Mouse (Mus musculus) heart, postnatal 25 days (tissue): ENCODE results near the gene Olfr1348. TPM values are rescaled to one million over a fixed set of nuclear protein-coding genes. Genes with fewer than 3 reads are reported as not detected.
"Not testable (repeated sequence)": the region's sequence is repeated elsewhere in the genome, so short reads cannot be mapped to it uniquely, and the experiment has no call there.

Experiments
- DNase-seq: peaks from one replicate; pipeline ENCODE4 v3.0.0; 2022; ENCODE audit warnings: low spot score
- intact Hi-C: fragments of 180-260 bp; cut with DNase I; formaldehyde crosslinking; loops from one replicate; pipeline ENCODE4 v1.15.1; 2025
- total RNA-seq, 2 experiments: library from RNA; stranded (reverse); gene quantifications; 2 replicates each; pipeline ENCODE4 v1.2.3; 2021

Olfr1348 gene
- not detected for total RNA-seq

- DNase-seq: no peak
- intact Hi-C loops: no loop called here
Measured at GRCm38 (mm10) chr7:6508648-6509047, at the start of gene Olfr1348. Gene Olfr1348 (minus strand): TSS chr7:6508748.

DNA sequence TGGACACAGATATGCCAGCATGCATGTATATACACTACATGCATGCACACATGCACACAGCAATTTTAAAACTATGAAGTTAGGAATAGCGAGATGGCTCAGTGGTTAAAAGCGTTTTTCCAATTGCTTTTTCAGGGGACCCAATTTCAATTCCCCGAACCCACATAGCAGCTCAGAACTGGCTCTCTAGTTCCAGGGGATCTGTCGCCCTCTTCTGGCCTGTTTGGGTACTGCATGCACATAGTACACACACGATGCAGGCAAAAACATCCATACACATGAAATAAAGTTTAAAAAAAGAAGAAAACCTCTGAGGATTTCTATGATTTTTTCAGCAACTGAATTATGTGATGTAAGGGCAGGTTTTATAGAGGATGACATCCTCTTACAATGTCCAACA, 17.6 kb upstream of the Olfr1348 start:
- intact Hi-C loops: no loop called here
- no peak for DNase-seq

DNA sequence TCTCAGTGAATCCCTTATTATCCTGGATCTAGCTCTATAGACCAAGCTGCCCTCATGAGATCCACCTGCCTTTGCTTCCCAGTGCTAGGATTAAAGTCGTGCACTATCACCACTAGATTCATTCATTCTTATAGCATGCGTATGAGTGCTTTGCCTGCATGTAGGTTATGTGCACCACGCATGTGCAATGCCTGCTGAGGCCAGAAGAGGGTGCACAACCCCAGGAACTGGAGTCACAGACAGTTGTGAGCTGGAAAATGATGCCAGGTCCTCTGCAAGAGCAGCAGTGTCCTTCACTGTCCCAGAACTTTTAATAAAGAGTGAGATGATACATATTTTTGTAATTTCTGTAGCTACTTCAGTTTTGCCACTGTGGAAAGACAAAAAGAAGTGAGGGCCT, 16.5 kb upstream of the Olfr1348 start:
- no peak for DNase-seq
- intact Hi-C loops: no loop called here

DNA sequence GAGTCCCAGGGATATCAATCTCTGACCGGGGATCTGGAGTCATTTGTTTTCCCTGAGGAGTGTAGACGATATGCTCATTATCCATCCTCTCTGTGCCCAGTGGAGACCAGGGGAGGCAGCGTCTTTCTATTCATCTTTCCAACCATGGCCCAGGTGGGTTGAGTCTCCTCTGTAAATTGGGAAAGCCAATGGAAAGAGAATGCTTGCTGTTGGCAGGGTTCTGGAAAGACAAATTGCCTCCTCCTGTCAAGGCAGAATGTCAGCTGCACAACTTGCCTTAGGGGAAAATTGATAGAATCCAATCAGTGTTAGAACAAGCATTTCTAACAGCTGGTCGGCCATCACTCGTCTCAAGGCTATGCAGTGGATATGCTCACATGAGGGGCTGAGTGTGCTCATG, 14.3 kb upstream of the Olfr1348 start, which contains the start of gene Olfr1349:
TSS of gene Olfr1349 (minus strand) at position 101 of the 400 bp plus-strand sequence.
- intact Hi-C loops: no loop called here
- no peak for DNase-seq

GRCm38 (mm10) chr7:6521666-6522065, 13.1 kb upstream of the Olfr1348 start:
- intact Hi-C loops: no loop called here
- no peak for DNase-seq

GRCm38 (mm10) chr7:6499655-6500054, 8.9 kb downstream of the Olfr1348 start, which contains the start of gene Olfr1347:
Gene Olfr1347 (minus strand): TSS chr7:6499755.
- intact Hi-C loops: no loop called here
- DNase-seq: no peak

- no peak for DNase-seq
- intact Hi-C loops: no loop called here
Measured at GRCm38 (mm10) chr7:6486841-6487240, 21.7 kb downstream of the Olfr1348 start, which contains the start of gene Olfr5. Gene Olfr5 (minus strand): TSS chr7:6486941.

DNA sequence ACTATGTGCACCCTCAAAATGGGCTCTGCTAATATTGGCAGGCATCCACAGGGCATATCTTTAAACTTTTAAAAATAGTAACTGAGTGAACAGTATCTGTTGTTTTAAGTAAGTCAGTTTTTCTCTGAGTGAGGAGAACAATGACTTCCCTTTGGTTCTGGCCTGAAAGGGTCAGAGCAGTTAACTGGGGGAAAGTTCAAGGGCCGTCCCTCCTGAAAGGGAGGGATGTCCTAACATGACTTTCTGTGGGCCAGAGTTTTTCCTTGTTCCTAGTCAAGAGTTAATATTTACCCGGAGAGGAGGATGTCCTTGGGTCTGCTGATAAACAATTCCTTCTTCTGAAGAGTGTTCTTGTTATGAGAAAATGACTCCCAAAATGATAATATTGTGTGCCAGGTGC, 30.9 kb downstream of the Olfr1348 start:
- DNase-seq, intact Hi-C loops: not testable (repeated sequence)

GRCm38 (mm10) chr7:6466951-6467350, 41.6 kb downstream of the Olfr1348 start, which contains the start of gene Olfr1346:
Gene Olfr1346 (plus strand): TSS chr7:6467101.
- intact Hi-C loops: no loop called here
- DNase-seq: no peak

DNA sequence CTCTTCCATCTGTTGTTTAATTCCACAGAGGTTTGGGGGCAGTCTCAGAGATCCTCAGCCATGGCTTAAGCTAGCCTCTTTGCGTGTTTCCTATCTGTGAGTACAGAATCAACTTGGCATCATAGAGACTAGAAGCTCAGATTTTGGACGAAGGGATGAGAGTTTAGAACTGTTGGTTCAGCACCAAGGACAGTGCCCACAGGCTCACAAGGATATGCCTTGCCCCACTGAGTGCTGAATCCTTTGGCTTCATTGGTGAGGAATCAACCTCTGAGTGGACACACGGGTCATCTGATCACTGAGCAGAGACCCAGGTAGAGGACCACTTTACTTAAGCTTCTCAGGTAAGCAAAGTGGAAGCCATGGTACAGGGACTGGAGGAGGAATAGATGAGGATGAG, 52.1 kb downstream of the Olfr1348 start:
- DNase-seq: no peak
- intact Hi-C loops: no loop called here

GRCm38 (mm10) chr7:6455868-6456267, 52.7 kb downstream of the Olfr1348 start, which contains the start of gene Olfr1336:
Gene Olfr1336 (plus strand): TSS chr7:6456168.
- intact Hi-C loops: no loop called here
- no peak for DNase-seq

Other genes starting within 250 kb of the Olfr1348 start
- 1 to 10 TPM; 2.8 to 3.5 TPM for gene Zfp667, start 222.2 kb downstream of the Olfr1348 start, total RNA-seq
- 1 to 10 TPM in 1 of 2 experiments, under 1 TPM in 1; 0.88 to 1.9 TPM for gene Zfp583, start 177.5 kb downstream of the Olfr1348 start, total RNA-seq
- gene Gm3854, start 165.0 kb downstream of the Olfr1348 start, total RNA-seq: under 1 TPM; 0.48 to 0.52 TPM
- 1 to 10 TPM; 2.7 to 3.3 TPM for gene Zfp78, start 145.5 kb downstream of the Olfr1348 start, total RNA-seq
- gene Zfp28, start 125.5 kb downstream of the Olfr1348 start, total RNA-seq: 1 to 10 TPM; 2.5 to 2.6 TPM
- not detected for gene Smim17, start 110.0 kb downstream of the Olfr1348 start, total RNA-seq
- gene Gm20715, start 98.5 kb downstream of the Olfr1348 start, total RNA-seq: not detected
- not detected for gene Olfr1344, start 70.1 kb downstream of the Olfr1348 start, total RNA-seq
- gene Olfr1336, start 52.6 kb downstream of the Olfr1348 start, total RNA-seq: not detected
- not detected for gene Olfr1346, start 41.6 kb downstream of the Olfr1348 start, total RNA-seq
- gene Olfr5, start 21.8 kb downstream of the Olfr1348 start, total RNA-seq: not detected
- not detected for gene Olfr1347, start 9.0 kb downstream of the Olfr1348 start, total RNA-seq
- not detected for gene Olfr1349, start 14.2 kb upstream of the Olfr1348 start, total RNA-seq
- not detected for gene Olfr1350, start 56.1 kb upstream of the Olfr1348 start, total RNA-seq
- 1 to 10 TPM; 5.6 to 6.0 TPM for gene Zim1, start 187.7 kb upstream of the Olfr1348 start, total RNA-seq
- gene Peg3, start 221.7 kb upstream of the Olfr1348 start, total RNA-seq: 10 to 100 TPM; 14.9 to 16.3 TPM
- under 1 TPM; 0.10 to 0.11 TPM for gene Usp29, start 221.8 kb upstream of the Olfr1348 start, total RNA-seq